Mouse (Mus musculus) MEL (cell line): ENCODE data around the gene Rtl1. TPM values are rescaled to one million over a fixed set of nuclear protein-coding genes. Genes with fewer than 3 reads are reported as not detected.

ENCODE experiments used
- DNase-seq: peaks from one replicate; pipeline ENCODE4 v3.0.0; 2011; ENCODE audit warnings: low read depth, low spot score
- H3K27ac ChIP-seq: 2 replicates; pipeline ENCODE4 v1.5.1; 2012; ENCODE audit warnings: low read depth, mild to moderate bottlenecking, control low read depth, low read length, moderate library complexity; ENCODE audit not compliant: control insufficient read depth
- H3K27me3 ChIP-seq, 2 experiments: fragments of 150-350 bp in 1 of 2; sonication (generic) in 1 of 2; 2 replicates each; pipeline ENCODE4 v1.6.1; 2012; ENCODE audit warnings: low read length in 2 of 2, mild to moderate bottlenecking in 2 of 2, improper control_type of control experiment in 1 of 2, moderate library complexity in 1 of 2; ENCODE audit not compliant: insufficient read depth in 2 of 2, control insufficient read depth in 1 of 2
- H3K36me3 ChIP-seq, 2 experiments: 2 replicates each; pipeline ENCODE4 v1.6.1; 2012 to 2014; ENCODE audit warnings: low read length in 2 of 2, improper control_type of control experiment in 1 of 2, inconsistent platforms in 1 of 2, mild to moderate bottlenecking in 1 of 2; ENCODE audit not compliant: insufficient read depth in 2 of 2, control insufficient read depth in 1 of 2
- H3K4me1 ChIP-seq, 2 experiments: fragments of 150-350 bp in 1 of 2; sonication (generic) in 1 of 2; 2 replicates each; pipeline ENCODE4 v1.6.1; 2012; ENCODE audit warnings: low read length in 2 of 2, improper control_type of control experiment in 1 of 2, mild to moderate bottlenecking in 1 of 2; ENCODE audit not compliant: insufficient read depth in 2 of 2, control insufficient read depth in 1 of 2
- H3K4me3 ChIP-seq, 2 experiments: fragments of 150-350 bp in 1 of 2; sonication (generic) in 1 of 2; 2 replicates each; pipeline ENCODE4 v1.5.1; 2012; ENCODE audit warnings: low read depth in 2 of 2, low read length in 2 of 2, mild to moderate bottlenecking in 2 of 2, moderate library complexity in 2 of 2, control low read depth in 1 of 2, improper control_type of control experiment in 1 of 2; ENCODE audit not compliant: control insufficient read depth in 1 of 2, insufficient read depth in 1 of 2
- H3K79me2 ChIP-seq: 2 replicates; pipeline ENCODE4 v1.6.1; 2012; ENCODE audit warnings: mild to moderate bottlenecking, low read length, moderate library complexity; ENCODE audit not compliant: control insufficient read depth, poor library complexity, insufficient read depth
- H3K9ac ChIP-seq: 2 replicates; pipeline ENCODE4 v1.6.1; 2012; ENCODE audit warnings: low read depth, mild to moderate bottlenecking, control low read depth, low read length, moderate library complexity; ENCODE audit not compliant: control insufficient read depth, poor library complexity, severe bottlenecking
- H3K9me3 ChIP-seq: fragments of 150-350 bp; sonication (generic); replicated peaks from 2 replicates; pipeline ENCODE4 v1.6.1; 2012; ENCODE audit warnings: mild to moderate bottlenecking, low read length, improper control_type of control experiment, moderate library complexity; ENCODE audit not compliant: insufficient read depth
- E2F4 ChIP-seq: IDR thresholded peaks from 2 replicates; pipeline ENCODE4 v1.6.1; 2011; ENCODE audit warnings: low read depth, low read length, improper control_type of control experiment, borderline replicate concordance
- EP300 ChIP-seq, 2 experiments: IDR thresholded peaks; 2 replicates each; pipeline ENCODE4 v1.6.1; 2011; ENCODE audit warnings: improper control_type of control experiment in 2 of 2, low read length in 2 of 2, low read depth in 1 of 2, mild to moderate bottlenecking in 1 of 2
- HCFC1 ChIP-seq: IDR thresholded peaks from 2 replicates; pipeline ENCODE4 v1.6.1; 2012; ENCODE audit warnings: low read depth, mild to moderate bottlenecking, inconsistent platforms, low read length, improper control_type of control experiment, moderate library complexity
- MAX ChIP-seq: IDR thresholded peaks from 2 replicates; pipeline ENCODE4 v1.6.1; 2011; ENCODE audit warnings: low read length, improper control_type of control experiment
- MEF2A ChIP-seq: IDR thresholded peaks from 2 replicates; pipeline ENCODE4 v1.6.1; 2014; ENCODE audit warnings: low read depth, mild to moderate bottlenecking, inconsistent platforms, low read length, improper control_type of control experiment; ENCODE audit not compliant: poor library complexity, insufficient replicate concordance, severe bottlenecking; ENCODE audit errors: extremely low read depth
- MXI1 ChIP-seq: IDR thresholded peaks from 2 replicates; pipeline ENCODE4 v1.6.1; 2011; ENCODE audit warnings: mild to moderate bottlenecking, low read depth, low read length, improper control_type of control experiment
- MYB ChIP-seq: IDR thresholded peaks from 2 replicates; pipeline ENCODE4 v1.6.1; 2011; ENCODE audit warnings: mild to moderate bottlenecking, low read depth, low read length, improper control_type of control experiment
- MYC ChIP-seq: IDR thresholded peaks from 2 replicates; pipeline ENCODE4 v1.6.1; 2011; ENCODE audit warnings: low read depth, mild to moderate bottlenecking, low read length, improper control_type of control experiment, moderate library complexity
- POLR2A ChIP-seq, 2 experiments: IDR thresholded peaks; 2 replicates each; pipeline ENCODE4 v1.6.1; 2011 to 2012; ENCODE audit warnings: low read length in 2 of 2, mild to moderate bottlenecking in 2 of 2, control low read depth in 1 of 2, improper control_type of control experiment in 1 of 2, low read depth in 1 of 2, moderate library complexity in 1 of 2; ENCODE audit not compliant: control insufficient read depth in 1 of 2, insufficient read depth in 1 of 2, poor library complexity in 1 of 2
- POLR2AphosphoS5 ChIP-seq: IDR thresholded peaks from 2 replicates; pipeline ENCODE4 v1.6.1; 2012; ENCODE audit warnings: low read depth, borderline replicate concordance, mild to moderate bottlenecking, inconsistent platforms, low read length, moderate library complexity, mixed read lengths
- SIN3A ChIP-seq: IDR thresholded peaks from 2 replicates; pipeline ENCODE4 v1.6.1; 2012; ENCODE audit warnings: low read length, improper control_type of control experiment, inconsistent platforms
- TBP ChIP-seq: IDR thresholded peaks from 2 replicates; pipeline ENCODE4 v1.8.0; 2011; ENCODE audit warnings: low read depth, low read length, improper control_type of control experiment
- UBTF ChIP-seq: IDR thresholded peaks from 2 replicates; pipeline ENCODE4 v1.6.1; 2012; ENCODE audit warnings: low read depth, mild to moderate bottlenecking, inconsistent platforms, low read length, improper control_type of control experiment, moderate library complexity, borderline replicate concordance; ENCODE audit not compliant: insufficient read depth
- USF1 ChIP-seq: IDR thresholded peaks from 2 replicates; pipeline ENCODE4 v1.6.1; 2014; ENCODE audit warnings: low read depth, mild to moderate bottlenecking, inconsistent platforms, low read length, improper control_type of control experiment, moderate library complexity
- USF2 ChIP-seq, 2 experiments: IDR thresholded peaks; 2 replicates each; pipeline ENCODE4 v1.6.1; 2011 to 2012; ENCODE audit warnings: improper control_type of control experiment in 2 of 2, low read length in 2 of 2, borderline replicate concordance in 1 of 2, inconsistent platforms in 1 of 2, low read depth in 1 of 2, mild to moderate bottlenecking in 1 of 2; ENCODE audit not compliant: insufficient read depth in 1 of 2
- ZKSCAN1 ChIP-seq: IDR thresholded peaks from 2 replicates; pipeline ENCODE4 v1.6.1; 2012; ENCODE audit warnings: low read depth, mild to moderate bottlenecking, inconsistent platforms, low read length, improper control_type of control experiment, moderate library complexity
- ZMIZ1 ChIP-seq: IDR thresholded peaks from 2 replicates; pipeline ENCODE4 v1.6.1; 2012; ENCODE audit warnings: low read depth, mild to moderate bottlenecking, inconsistent platforms, low read length, improper control_type of control experiment, moderate library complexity
- ZNF384 ChIP-seq: IDR thresholded peaks from 2 replicates; pipeline ENCODE4 v1.6.1; 2012; ENCODE audit warnings: low read depth, mild to moderate bottlenecking, inconsistent platforms, low read length, improper control_type of control experiment
- polyA plus RNA-seq, 2 experiments: library from polyadenylated mRNA; stranded (reverse) in 1 of 2; unstranded in 1 of 2; fragments of >175 nt in 1 of 2; fragments of >200 nt in 1 of 2; gene quantifications; 2 replicates each; pipeline versions ENCODE4 v1.2.1 to v1.2.4; 2012; ENCODE audit warnings: low replicate concordance in 2 of 2, low read depth in 1 of 2; ENCODE audit not compliant: insufficient read length in 2 of 2, insufficient read depth in 1 of 2, missing spikeins in 1 of 2
- total RNA-seq: library from RNA; depleted of rRNA; stranded (reverse); fragments of 300-350 nt; gene quantifications from 2 replicates; pipeline ENCODE4 v1.2.3, GENCODE M21; 2012

Gene Rtl1
- total and polyA plus RNA-seq, 3 experiments: under 0.01 TPM; not detected in 2

- Histone ChIP-seq H3K27me3 (no peaks in the 10 kb centered on the region), H3K4me3 (no peak overlapping the region), H3K9me3 (no peaks in the 10 kb centered on the region), H3K36me3 (no peaks in the 10 kb centered on the region), H3K27ac (no peak overlapping the region), H3K9ac (no peak overlapping the region), H3K79me2 (no peaks in the 10 kb centered on the region), H3K4me1 (no peaks in the 10 kb centered on the region)
- TF ChIP-seq ZKSCAN1 (no peak), E2F4 (no peak)
- DNase-seq: no peak
Measured at GRCm38 (mm10) chr12:109617126-109617525, 17.0 kb upstream of the Rtl1 start.

GRCm38 (mm10) chr12:109615371-109615770, 15.2 kb upstream of the Rtl1 start:
- H3K9me3 ChIP-seq: no peaks in the 10 kb centered on the region
- DNase-seq: no peak
- H3K27ac ChIP-seq: no peak overlapping the region
- H3K4me1 ChIP-seq: no peaks in the 10 kb centered on the region
- H3K9ac ChIP-seq: no peak overlapping the region
- no peak overlapping the region for H3K4me3 ChIP-seq
- TF ChIP-seq E2F4: no peak
- no peak for TF ChIP-seq ZKSCAN1
- TF ChIP-seq TBP: no peak
- TF ChIP-seq SIN3A: no peak
- TF ChIP-seq EP300 (IDR thresholded peaks at IDR 0.05; ENCODE audit: low read depth in 1 of 2, low read length in 2 of 2): no peak
- TF ChIP-seq MEF2A: no peak
- no peak for TF ChIP-seq USF2 (IDR thresholded peaks at IDR 0.05; ENCODE audit: borderline replicate concordance in 1 of 2, insufficient read depth in 1 of 2, low read depth in 1 of 2, low read length in 2 of 2)
- no peak for TF ChIP-seq ZNF384
- no peak for TF ChIP-seq USF1
- no peak for TF ChIP-seq MXI1
- TF ChIP-seq ZMIZ1: no peak
- TF ChIP-seq MYC: no peak
- no peak for TF ChIP-seq HCFC1
- no peak for TF ChIP-seq POLR2AphosphoS5
- no peak for TF ChIP-seq POLR2A (IDR thresholded peaks at IDR 0.05; ENCODE audit: control insufficient read depth in 1 of 2, insufficient read depth in 1 of 2, low read depth in 1 of 2, low read length in 2 of 2, poor library complexity in 1 of 2)
- TF ChIP-seq MAX: no peak
- no peak for TF ChIP-seq MYB
- TF ChIP-seq UBTF: no peak
- no peaks in the 10 kb centered on the region for H3K79me2 ChIP-seq
- no peaks in the 10 kb centered on the region for H3K27me3 ChIP-seq
- H3K36me3 ChIP-seq: no peaks in the 10 kb centered on the region
